Mouse (Mus musculus) stomach, postnatal 0 days (tissue): ENCODE data around the gene Pcgf1. TPM values are rescaled to one million over a fixed set of nuclear protein-coding genes. Genes with fewer than 3 reads are reported as not detected.

ENCODE experiments used
- ATAC-seq: fragments of 200-750 bp; cut with Nextera tagmentation; 2 replicates; pipeline ENCODE4 v1.8.0; 2017; ENCODE audit not compliant: low FRiP score, low TSS enrichment
- DNase-seq: peaks from one replicate; pipeline ENCODE4 v3.0.0-alpha.2; 2016; ENCODE audit warnings: low spot score
- H3K27ac ChIP-seq: fragments of 300-500 bp; sonication (generic); replicated peaks from 2 replicates; pipeline ENCODE4 v1.5.1; 2014; ENCODE audit warnings: mild to moderate bottlenecking, control low read depth
- H3K27me3 ChIP-seq: fragments of 300-500 bp; sonication (generic); 2 replicates; pipeline ENCODE4 v1.6.1; 2014; ENCODE audit warnings: low read length; ENCODE audit not compliant: control insufficient read depth, insufficient read depth
- H3K36me3 ChIP-seq: fragments of 300-500 bp; sonication (generic); 2 replicates; pipeline ENCODE4 v1.6.1; 2014; ENCODE audit warnings: low read length, mixed read lengths; ENCODE audit not compliant: control insufficient read depth, insufficient read depth
- H3K4me1 ChIP-seq: fragments of 300-500 bp; sonication (generic); replicated peaks from 2 replicates; pipeline ENCODE4 v1.6.1; 2014; ENCODE audit warnings: antibody characterized with exemption; ENCODE audit not compliant: control insufficient read depth, insufficient read depth
- H3K4me2 ChIP-seq: fragments of 300-500 bp; sonication (generic); replicated peaks from 2 replicates; pipeline ENCODE4 v1.6.1; 2014; ENCODE audit warnings: low read depth, mild to moderate bottlenecking, control low read depth, moderate library complexity
- H3K4me3 ChIP-seq: fragments of 300-500 bp; sonication (generic); 2 replicates; pipeline ENCODE4 v1.5.1; 2014; ENCODE audit warnings: low read depth, low read length, control low read depth
- H3K9ac ChIP-seq: fragments of 300-500 bp; sonication (generic); 2 replicates; pipeline ENCODE4 v1.6.1; 2014; ENCODE audit warnings: mild to moderate bottlenecking, low read length, control low read depth, mixed read lengths
- H3K9me3 ChIP-seq: fragments of 300-500 bp; sonication (generic); 2 replicates; pipeline ENCODE4 v1.6.1; 2016; ENCODE audit warnings: low read length; ENCODE audit not compliant: control insufficient read depth
- CTCF ChIP-seq: IDR thresholded peaks from 2 replicates; pipeline ENCODE4 v1.5.1; 2016; ENCODE audit warnings: antibody characterized with exemption, low read depth, mild to moderate bottlenecking, moderate library complexity
- EP300 ChIP-seq: optimal IDR thresholded peaks from 2 replicates; pipeline ENCODE3; 2016; ENCODE audit warnings: antibody characterized with exemption
- WGBS: fragments of 180-500 bp; shearing (Covaris S2); extraction: QIAGEN DNeasy Blood & Tissue Kit; methylation state at CpG from one replicate; pipeline ENCODE4 v1.1.7; 2014; 5-methylcytosine and 5-hydroxymethylcytosine counted together
- polyA plus RNA-seq: library from polyadenylated mRNA; unstranded; fragments of >200 nt; fragmentation: Nextera tagmentation; extraction: Ambion mirVana; gene quantifications from 2 replicates; pipeline ENCODE4 v1.2.1, GENCODE M21; 2015

Pcgf1 gene
- polyA plus RNA-seq, 1 experiment from 2014 or later, result 14.0 TPM

DNA sequence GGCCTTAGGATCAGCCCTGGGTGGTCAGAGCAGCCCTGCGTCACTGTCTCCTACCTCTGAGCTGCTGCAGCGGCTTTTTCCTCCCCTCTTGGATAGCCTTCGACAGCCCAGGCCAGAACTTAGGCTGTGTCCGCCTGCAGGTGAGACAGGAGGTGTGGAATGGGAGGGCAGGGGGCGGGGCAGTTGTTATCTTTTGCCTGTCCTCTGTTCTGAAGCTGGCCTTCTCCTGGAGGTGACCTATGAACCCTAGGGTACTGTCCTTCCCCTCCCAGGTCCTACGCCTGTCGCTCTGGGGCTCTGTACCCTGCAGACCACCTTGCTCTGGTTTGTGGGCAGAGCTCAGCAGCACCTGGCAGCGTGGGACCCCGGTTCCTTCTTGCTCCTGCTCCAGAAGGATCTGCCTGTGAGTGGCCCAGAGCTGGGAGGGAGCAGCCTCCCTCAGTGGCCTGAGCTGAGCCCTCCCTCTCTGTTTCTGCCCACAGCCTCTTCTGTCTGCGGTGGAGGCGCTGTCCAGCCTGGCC is 25.5 kb downstream of the Pcgf1 start:
- no peak overlapping the region for H3K4me2 ChIP-seq
- DNase-seq (peak; percentile 38), ATAC-seq (no peak)
- H3K4me1 ChIP-seq, result peaks cover 5% of the 10 kb centered on the region; the same call in 1 of the 2 replicates
- TF ChIP-seq EP300 (no peak), CTCF (no peak)
- peak overlapping the region; percentile 73; the same call in 1 of the 2 replicates for H3K9ac ChIP-seq
- no peak overlapping the region for H3K4me3 ChIP-seq
- no peak overlapping the region for H3K27ac ChIP-seq
- no peaks in the 10 kb centered on the region for H3K9me3 ChIP-seq
- no peaks in the 10 kb centered on the region for H3K27me3 ChIP-seq
- no peaks in the 10 kb centered on the region for H3K36me3 ChIP-seq
- WGBS, result 52% methylated on average over 11 of the region's 11 CpGs

DNA sequence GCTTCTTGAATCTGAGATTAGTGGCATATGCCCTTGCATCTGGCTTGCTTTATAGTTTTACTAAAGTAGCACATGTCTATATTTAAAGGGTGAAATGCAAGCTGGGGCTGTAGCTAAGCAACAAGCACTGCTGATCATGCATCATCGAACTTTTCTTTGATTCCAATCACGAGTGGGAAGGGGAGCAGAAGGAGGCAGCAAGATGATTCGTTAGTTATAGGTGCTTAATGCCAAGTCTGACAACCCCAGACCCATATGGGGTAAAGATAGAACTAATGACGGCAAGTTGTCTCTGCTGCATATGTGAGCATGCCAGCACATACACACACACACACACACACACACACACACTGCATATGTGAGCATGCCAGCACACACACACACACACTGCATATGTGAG is 26.5 kb downstream of the Pcgf1 start:
- peaks cover 5% of the 10 kb centered on the region; the same call in 1 of the 2 replicates for H3K4me1 ChIP-seq
- no peaks in the 10 kb centered on the region for H3K36me3 ChIP-seq
- no peak overlapping the region for H3K27ac ChIP-seq
- no peak overlapping the region for H3K4me2 ChIP-seq
- H3K27me3 ChIP-seq, result no peaks in the 10 kb centered on the region
- TF ChIP-seq EP300 (no peak), CTCF (no peak)
- DNase-seq (no peak), ATAC-seq (no peak)
- H3K9ac ChIP-seq, result no peak overlapping the region
- 79% methylated on average over 4 of the region's 4 CpGs for whole genome bisulfite sequencing
- H3K4me3 ChIP-seq, result no peak overlapping the region
- no peaks in the 10 kb centered on the region for H3K9me3 ChIP-seq

DNA sequence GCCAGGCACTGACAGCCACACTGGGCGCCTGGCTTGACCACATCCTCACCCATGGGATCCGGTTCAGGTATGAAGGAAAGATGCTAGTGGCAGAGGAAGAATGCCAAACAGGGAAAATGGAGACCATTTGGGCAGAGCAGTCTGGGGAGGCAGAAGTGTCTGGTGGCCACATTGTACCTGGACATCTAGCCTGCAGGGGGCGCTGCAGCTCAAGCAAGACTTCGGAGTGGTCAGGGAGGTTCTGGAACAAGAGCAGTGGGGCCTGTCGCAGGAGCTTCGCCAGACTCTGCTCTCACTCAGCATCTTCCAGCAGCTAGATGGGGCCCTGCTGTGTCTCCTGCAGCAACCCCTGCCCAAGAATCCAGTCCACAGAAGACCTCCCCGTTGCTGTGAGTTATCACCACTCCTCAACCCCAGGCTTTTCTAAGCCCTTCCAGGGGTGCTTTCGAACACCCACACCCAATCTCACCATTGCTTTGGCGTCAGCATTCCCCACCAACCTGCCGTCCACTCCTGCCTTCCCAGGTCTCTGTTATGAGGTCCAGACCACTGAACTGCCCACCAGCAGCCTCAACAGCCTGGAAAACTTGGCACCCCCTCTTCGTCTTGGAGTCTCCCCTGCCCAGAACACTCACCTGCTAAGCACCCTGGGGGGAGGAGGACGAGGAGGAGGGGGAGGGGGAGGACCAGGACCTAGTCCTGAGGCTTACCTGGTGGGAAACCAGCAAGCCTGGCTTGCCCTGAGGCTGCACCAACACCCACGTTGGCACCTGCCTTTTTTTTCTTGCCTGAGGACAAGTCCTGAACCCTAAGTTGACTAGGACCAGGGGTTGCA is 30.1 kb downstream of the Pcgf1 start:
- 0 out of 2 replicates have a peak overlapping the region, but pooled peaks have one; percentile 93 for H3K4me3 ChIP-seq
- H3K36me3 ChIP-seq, result no peaks in the 10 kb centered on the region
- H3K9ac ChIP-seq, result no peak overlapping the region
- peak; percentile 88 for DNase-seq
- H3K9me3 ChIP-seq, result no peaks in the 10 kb centered on the region
- WGBS, result 33% methylated on average over 13 of the region's 13 CpGs
- peak; percentile 71 for ATAC-seq
- H3K27ac ChIP-seq, result peak overlapping the region; percentile 88; the same call in 1 of the 2 replicates
- H3K4me1 ChIP-seq, result 0 out of 2 replicates have a peak, but pooled peaks cover 2% of the 10 kb centered on the region
- peak overlapping the region; percentile 78; the same call in 1 of the 2 replicates for H3K4me2 ChIP-seq
- H3K27me3 ChIP-seq, result no peaks in the 10 kb centered on the region
- TF ChIP-seq CTCF, result peak; percentile 90
- TF ChIP-seq EP300, result no peak

DNA sequence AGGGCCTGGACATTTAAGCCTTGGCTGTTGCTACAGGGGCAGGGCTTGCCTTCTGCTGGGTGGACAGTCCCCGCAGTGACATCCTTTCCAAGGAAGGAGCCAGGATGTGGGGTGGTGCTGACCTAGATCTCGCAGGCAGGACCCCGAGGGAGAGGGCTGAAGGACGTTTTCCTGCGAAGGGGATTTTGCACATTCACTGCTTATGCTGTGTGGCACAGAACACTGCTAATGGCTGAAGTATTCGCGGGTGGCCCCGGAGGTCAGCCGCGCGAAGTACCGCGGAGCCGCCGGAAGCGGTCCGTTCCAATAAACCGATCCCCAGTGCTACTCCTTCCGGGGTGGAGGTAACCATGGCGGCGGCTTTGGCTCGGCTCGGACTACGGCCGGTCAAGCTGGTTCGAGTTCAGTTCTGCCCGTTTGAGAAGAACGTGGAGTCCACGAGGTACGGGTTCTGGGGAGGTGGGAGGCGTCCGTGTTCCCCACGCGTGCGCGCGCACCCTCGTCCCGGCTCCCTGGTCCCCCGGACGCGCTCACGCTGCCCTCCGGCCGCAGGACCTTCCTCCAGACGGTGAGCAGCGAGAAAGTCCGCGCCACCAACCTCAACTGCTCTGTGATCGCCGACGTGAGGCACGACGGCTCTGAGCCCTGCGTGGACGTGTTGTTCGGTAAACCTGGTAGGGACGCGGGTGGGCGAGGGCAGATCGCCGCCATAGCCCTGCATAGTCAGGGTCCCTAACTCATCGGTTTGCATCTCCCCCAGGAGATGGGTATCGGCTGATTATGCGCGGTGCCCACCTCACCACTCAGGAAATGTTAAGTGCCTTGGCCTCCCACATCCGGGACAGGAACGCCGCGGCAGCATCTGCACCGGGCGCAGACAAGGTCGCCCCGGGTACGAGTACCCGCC is 31.3 kb downstream of the Pcgf1 start, which contains the start of gene Mrpl53:
TSS of gene Mrpl53 (plus strand) at position 279 of the 907 bp plus-strand sequence.
- ATAC-seq (peak; percentile 90), DNase-seq (peak; percentile 81)
- Histone ChIP-seq H3K27me3 (no peaks in the 10 kb centered on the region), H3K4me1 (no peaks in the 10 kb centered on the region), H3K36me3 (no peaks in the 10 kb centered on the region), H3K4me2 (peak within 1 kb of the TSS; percentile 78), H3K4me3 (peak within 1 kb of the TSS; percentile 93), H3K9me3 (no peaks in the 10 kb centered on the region), H3K9ac (peak within 1 kb of the TSS; percentile 90), H3K27ac (peak within 1 kb of the TSS; percentile 88)
- TF ChIP-seq EP300 (no peak), CTCF (peak; percentile 11; the same call in 1 of the 2 replicates)
- WGBS, result under 1% methylated on average over 76 of the region's 76 CpGs

DNA sequence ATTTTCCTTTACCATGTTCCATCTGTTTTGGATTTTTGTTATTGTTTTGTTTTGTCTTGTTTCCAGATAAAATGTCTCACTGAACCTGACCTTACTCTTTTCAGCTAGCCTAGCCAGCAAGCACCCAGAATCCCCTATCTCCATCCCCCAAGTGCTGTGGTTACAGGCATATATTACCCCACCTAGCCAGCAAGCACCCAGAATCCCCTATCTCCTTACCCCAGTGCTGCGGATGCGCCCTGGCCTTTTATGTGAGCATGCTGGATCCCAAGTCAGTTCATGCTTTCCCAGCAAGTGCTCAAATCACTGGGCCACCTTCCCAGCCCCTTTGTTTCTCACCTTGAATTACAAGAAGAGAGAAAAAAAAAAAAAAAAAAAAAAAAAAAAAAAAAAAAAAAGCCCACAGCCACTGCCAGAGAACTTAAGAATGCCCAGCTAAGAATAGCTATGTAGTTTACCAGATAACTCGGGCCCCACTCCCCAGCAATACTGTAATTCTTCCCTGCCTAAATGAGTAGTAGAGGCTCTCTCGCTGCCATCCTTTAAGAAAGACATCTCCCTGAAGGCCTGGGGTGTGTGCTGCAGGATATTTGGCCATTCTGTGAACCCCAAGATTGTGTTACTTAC is 34.0 kb downstream of the Pcgf1 start:
- Histone ChIP-seq H3K27ac (no peak overlapping the region), H3K9ac (no peak overlapping the region), H3K4me2 (no peak overlapping the region), H3K4me1 (no peaks in the 10 kb centered on the region), H3K27me3 (no peaks in the 10 kb centered on the region), H3K9me3 (no peaks in the 10 kb centered on the region), H3K4me3 (no peak overlapping the region), H3K36me3 (no peaks in the 10 kb centered on the region)
- DNase-seq (no peak), ATAC-seq (no peak)
- 77% methylated on average over 4 of the region's 4 CpGs for WGBS
- TF ChIP-seq CTCF (no peak), EP300 (no peak)
